Mouse (Mus musculus) E14TG2a.4 (cell line): Measurements from ENCODE around the gene Gm4553.

ENCODE experiments used
- CTCF ChIP-seq: conservative IDR thresholded peaks from 2 replicates; pipeline ENCODE4 v1.5.1; 2014; ENCODE audit warnings: low read length
- NANOG ChIP-seq: IDR thresholded peaks from 2 replicates; pipeline ENCODE4 v1.6.1; 2014; ENCODE audit warnings: borderline replicate concordance, low read length, mixed read lengths

DNA sequence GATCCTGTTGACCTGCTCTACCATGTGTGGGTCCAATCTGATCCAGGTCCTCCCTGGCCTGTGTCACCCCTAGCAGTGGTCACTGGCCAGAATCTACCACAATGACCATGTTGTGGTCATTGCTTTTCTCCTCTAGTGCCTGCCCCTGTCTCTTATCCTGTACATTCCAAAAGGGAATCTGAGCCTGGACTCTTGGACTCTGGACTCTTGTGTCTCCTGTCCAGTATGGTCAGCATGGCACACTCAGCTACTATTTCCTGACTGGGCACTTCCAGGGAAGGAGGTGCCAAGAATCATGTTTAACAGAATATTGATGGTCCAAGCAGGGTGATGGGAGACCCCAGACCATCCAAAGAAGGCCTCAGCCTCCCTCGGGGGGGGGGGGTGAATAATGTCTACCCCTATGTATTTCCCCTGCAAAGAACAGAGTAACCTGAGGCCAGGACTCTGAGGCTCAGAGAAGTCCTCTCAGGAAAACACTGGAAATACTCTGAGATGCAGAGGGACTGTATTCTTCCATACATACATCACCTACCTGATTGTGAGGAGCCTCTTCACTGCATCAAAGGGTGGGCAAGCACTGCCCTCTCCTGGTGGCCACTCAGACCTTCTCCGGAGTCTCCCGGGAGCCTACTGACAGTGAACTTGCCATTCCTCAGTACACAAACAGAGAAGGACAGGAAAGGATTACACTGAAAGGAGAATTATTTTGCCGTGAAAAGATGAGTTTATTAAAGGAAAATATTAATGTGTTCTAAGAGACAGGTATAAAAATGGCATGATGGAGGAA lies 31.1 kb downstream of the Gm4553 start:
- TF ChIP-seq CTCF (no peak; the same call in 1 of the 2 replicates), NANOG (no peak)
